Mouse (Mus musculus): ENCODE results near the gene Cavin2. TPM values are rescaled to one million over a fixed set of nuclear protein-coding genes. Genes with fewer than 3 reads are reported as not detected.
A peak's percentile ranks its signal among the peaks of the same experiment; 100 is the strongest.

The Cavin2 gene
- polyA plus RNA-seq, 1 experiment from 2014 or later: 4.6 TPM

GRCm38 (mm10) chr1:51334289-51334688 lies 45.4 kb downstream of the Cavin2 start:
- Histone ChIP-seq H3K4me3 (replicated peaks; ENCODE audit: low read depth, low read length) (no peak overlapping the region), H3K27ac (replicated peaks; ENCODE audit: low read depth, low read length) (peak overlapping the region; percentile 33; the same call in 1 of the 2 replicates), H3K27me3 (ENCODE audit: control insufficient read depth, insufficient read depth, low read length) (no peaks in the 10 kb centered on the region), H3K4me2 (ENCODE audit: low read length) (peak overlapping the region; percentile 45), H3K9ac (replicated peaks; ENCODE audit: low read length) (0 out of 2 replicates have a peak overlapping the region, but pooled peaks have one; percentile 10), H3K4me1 (ENCODE audit: control insufficient read depth, insufficient read depth, low read length) (peaks cover 12% of the 10 kb centered on the region), H3K9me3 (ENCODE audit: control insufficient read depth, low read length) (no peaks in the 10 kb centered on the region), H3K36me3 (ENCODE audit: control insufficient read depth, insufficient read depth, low read length) (no peaks in the 10 kb centered on the region)
- WGBS: 36% methylated on average over 6 of the region's 6 CpGs
- ATAC-seq (ENCODE audit: low FRiP score, low TSS enrichment) (peak; percentile 44; the same call in 1 of the 2 replicates), DNase-seq (no peak)

DNA sequence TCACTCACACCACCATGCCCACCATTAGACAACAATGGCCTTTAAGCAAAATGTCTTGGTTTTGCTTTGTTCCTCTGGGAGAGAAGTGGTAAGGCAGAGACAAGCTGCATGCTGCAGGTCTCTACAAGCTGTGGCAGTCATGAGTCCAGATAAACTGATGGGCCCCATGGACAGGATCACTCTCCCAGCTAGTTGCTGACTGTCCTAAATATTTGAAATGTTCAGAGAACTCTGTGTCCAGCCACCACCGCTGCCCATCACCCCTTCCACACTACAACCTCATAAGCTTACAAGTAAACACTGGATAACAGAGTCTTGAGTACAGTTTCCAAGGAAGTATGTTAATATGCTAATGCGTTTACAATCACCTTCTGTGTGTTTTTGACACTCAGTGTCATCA lies 46.2 kb downstream of the Cavin2 start:
- ATAC-seq (ENCODE audit: low FRiP score, low TSS enrichment): no peak
- no peaks in the 10 kb centered on the region for H3K36me3 ChIP-seq (ENCODE audit: control insufficient read depth, insufficient read depth, low read length)
- H3K4me1 ChIP-seq (ENCODE audit: control insufficient read depth, insufficient read depth, low read length): peaks cover 12% of the 10 kb centered on the region
- H3K4me3 ChIP-seq (replicated peaks; ENCODE audit: low read depth, low read length): no peak overlapping the region
- H3K9ac ChIP-seq (replicated peaks; ENCODE audit: low read length): no peak overlapping the region
- H3K27me3 ChIP-seq (ENCODE audit: control insufficient read depth, insufficient read depth, low read length): no peaks in the 10 kb centered on the region
- H3K4me2 ChIP-seq (ENCODE audit: low read length): no peak overlapping the region
- WGBS: 88% methylated on average over 2 of the region's 2 CpGs
- DNase-seq: no peak
- no peak overlapping the region for H3K27ac ChIP-seq (replicated peaks; ENCODE audit: low read depth, low read length)
- no peaks in the 10 kb centered on the region for H3K9me3 ChIP-seq (ENCODE audit: control insufficient read depth, low read length)

DNA sequence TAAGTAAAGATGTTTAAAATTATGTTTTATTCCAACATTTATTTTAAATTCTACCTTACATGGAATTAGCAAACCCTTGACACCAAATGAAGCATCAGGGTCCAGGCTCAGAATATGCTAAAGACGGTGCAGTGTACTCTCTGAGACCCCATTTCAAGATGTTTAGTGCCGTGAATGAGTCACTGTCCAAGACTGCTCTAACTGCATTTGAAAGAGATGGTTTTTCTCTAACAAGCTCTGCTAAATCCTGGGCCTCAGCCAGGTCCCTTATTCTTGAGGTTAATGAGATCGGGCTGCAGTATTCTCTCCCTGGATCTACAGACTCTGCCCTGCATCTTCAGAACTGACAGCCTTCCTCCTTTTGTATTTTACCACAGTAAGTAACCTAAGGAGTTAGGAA lies 55.2 kb downstream of the Cavin2 start:
- no peak for ATAC-seq (ENCODE audit: low FRiP score, low TSS enrichment)
- H3K4me1 ChIP-seq (ENCODE audit: control insufficient read depth, insufficient read depth, low read length): 0 out of 2 replicates have a peak, but pooled peaks cover 5% of the 10 kb centered on the region
- no peak for DNase-seq

GRCm38 (mm10) chr1:51347596-51347995 lies 58.7 kb downstream of the Cavin2 start:
- Histone ChIP-seq H3K9ac (replicated peaks; ENCODE audit: low read length) (no peak overlapping the region), H3K9me3 (ENCODE audit: control insufficient read depth, low read length) (no peaks in the 10 kb centered on the region), H3K4me1 (ENCODE audit: control insufficient read depth, insufficient read depth, low read length) (0 out of 2 replicates have a peak, but pooled peaks cover 9% of the 10 kb centered on the region), H3K27me3 (ENCODE audit: control insufficient read depth, insufficient read depth, low read length) (no peaks in the 10 kb centered on the region), H3K4me3 (replicated peaks; ENCODE audit: low read depth, low read length) (no peak overlapping the region), H3K36me3 (ENCODE audit: control insufficient read depth, insufficient read depth, low read length) (no peaks in the 10 kb centered on the region), H3K27ac (replicated peaks; ENCODE audit: low read depth, low read length) (no peak overlapping the region), H3K4me2 (ENCODE audit: low read length) (no peak overlapping the region)
- ATAC-seq (ENCODE audit: low FRiP score, low TSS enrichment) (no peak), DNase-seq (no peak)
- WGBS: 94% methylated on average over 3 of the region's 3 CpGs

More for the DNA sequence above, 55.2 kb downstream of the Cavin2 start:
- no peaks in the 10 kb centered on the region for H3K27me3 ChIP-seq (ENCODE audit: control insufficient read depth, insufficient read depth, low read length)
- H3K4me3 ChIP-seq (replicated peaks; ENCODE audit: low read depth, low read length): no peak overlapping the region
- 54% methylated on average over 3 of the region's 3 CpGs for whole genome bisulfite sequencing
- no peak overlapping the region for H3K27ac ChIP-seq (replicated peaks; ENCODE audit: low read depth, low read length)
- H3K9me3 ChIP-seq (ENCODE audit: control insufficient read depth, low read length): no peaks in the 10 kb centered on the region
- H3K9ac ChIP-seq (replicated peaks; ENCODE audit: low read length): no peak overlapping the region
- H3K4me2 ChIP-seq (ENCODE audit: low read length): no peak overlapping the region
- H3K36me3 ChIP-seq (ENCODE audit: control insufficient read depth, insufficient read depth, low read length): no peaks in the 10 kb centered on the region

DNA sequence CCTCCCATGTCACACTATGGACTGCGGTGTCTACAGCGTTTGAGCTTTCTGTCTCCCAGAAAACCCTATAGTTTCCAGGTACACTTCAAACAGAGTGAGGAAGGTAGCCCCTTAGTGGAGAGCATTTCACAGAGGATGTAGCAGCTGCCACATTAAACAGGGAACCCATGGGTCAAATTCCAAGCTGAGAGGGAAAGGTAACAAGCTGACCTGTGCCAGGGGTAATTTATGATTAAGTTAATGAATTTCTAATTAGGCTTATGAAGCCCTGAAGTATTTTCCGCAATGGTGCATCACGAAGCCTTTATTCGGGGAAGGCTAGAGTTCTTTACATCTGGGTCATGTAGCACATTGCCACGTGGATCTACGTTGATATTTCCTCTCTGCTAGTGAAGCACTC lies 59.7 kb downstream of the Cavin2 start:
- Histone ChIP-seq H3K9ac (replicated peaks; ENCODE audit: low read length) (no peak overlapping the region), H3K4me2 (ENCODE audit: low read length) (no peak overlapping the region), H3K4me3 (replicated peaks; ENCODE audit: low read depth, low read length) (no peak overlapping the region), H3K27me3 (ENCODE audit: control insufficient read depth, insufficient read depth, low read length) (no peaks in the 10 kb centered on the region), H3K36me3 (ENCODE audit: control insufficient read depth, insufficient read depth, low read length) (no peaks in the 10 kb centered on the region), H3K4me1 (ENCODE audit: control insufficient read depth, insufficient read depth, low read length) (0 out of 2 replicates have a peak, but pooled peaks cover 9% of the 10 kb centered on the region), H3K27ac (replicated peaks; ENCODE audit: low read depth, low read length) (0 out of 2 replicates have a peak overlapping the region, but pooled peaks have one; percentile 64), H3K9me3 (ENCODE audit: control insufficient read depth, low read length) (no peaks in the 10 kb centered on the region)
- no peak for ATAC-seq (ENCODE audit: low FRiP score, low TSS enrichment)
- no peak for DNase-seq
- 76% methylated on average over 7 of the region's 7 CpGs for WGBS

GRCm38 (mm10) chr1:51349291-51349967 lies 60.5 kb downstream of the Cavin2 start:
- H3K9ac ChIP-seq (replicated peaks; ENCODE audit: low read length): no peak overlapping the region
- H3K4me3 ChIP-seq (replicated peaks; ENCODE audit: low read depth, low read length): no peak overlapping the region
- 24% methylated on average over 7 of the region's 7 CpGs for WGBS
- ATAC-seq (ENCODE audit: low FRiP score, low TSS enrichment) (no peak; the same call in 1 of the 2 replicates), DNase-seq (peak; percentile 48)
- H3K9me3 ChIP-seq (ENCODE audit: control insufficient read depth, low read length): no peaks in the 10 kb centered on the region
- no peaks in the 10 kb centered on the region for H3K36me3 ChIP-seq (ENCODE audit: control insufficient read depth, insufficient read depth, low read length)
- 0 out of 2 replicates have a peak, but pooled peaks cover 4% of the 10 kb centered on the region for H3K4me1 ChIP-seq (ENCODE audit: control insufficient read depth, insufficient read depth, low read length)
- peak overlapping the region; percentile 64 for H3K27ac ChIP-seq (replicated peaks; ENCODE audit: low read depth, low read length)
- H3K27me3 ChIP-seq (ENCODE audit: control insufficient read depth, insufficient read depth, low read length): no peaks in the 10 kb centered on the region
- no peak overlapping the region for H3K4me2 ChIP-seq (ENCODE audit: low read length)

Other genes starting within 250 kb of the Cavin2 start
- 8.1 and 11.3 TPM in 2 replicates for gene Nabp1, start 189.3 kb downstream of the Cavin2 start, polyA plus RNA-seq (2014; fragmentation: Nextera tagmentation; extraction: Ambion mirVana)

Data from midbrain, embryonic 14.5 days (tissue).